Mouse (Mus musculus) intestine, embryonic 14.5 days (tissue): ENCODE results near the gene Ccdc28b. TPM values are rescaled to one million over a fixed set of nuclear protein-coding genes. Genes with fewer than 3 reads are reported as not detected.
A peak's percentile ranks its signal among the peaks of the same experiment; 100 is the strongest.

Experiments
- ATAC-seq: fragments of 200-750 bp; cut with Nextera tagmentation; replicated peaks from 2 replicates; pipeline ENCODE4 v1.8.0; 2017; ENCODE audit warnings: low read depth, moderate number of reproducible peaks, moderate TSS enrichment, moderate library complexity; ENCODE audit not compliant: low FRiP score, low TSS enrichment
- DNase-seq: peaks from one replicate; pipeline ENCODE4 v3.0.0-alpha.2; 2018; ENCODE audit warnings: low spot score
- H3K27ac ChIP-seq: fragments of 300-500 bp; sonication (generic); 2 replicates; pipeline ENCODE4 v1.5.1; 2014; ENCODE audit warnings: low read depth, mild to moderate bottlenecking, control low read depth
- H3K27me3 ChIP-seq: fragments of 300-500 bp; sonication (generic); replicated peaks from 2 replicates; pipeline ENCODE4 v1.6.1; 2014; ENCODE audit warnings: low read length, control low read depth; ENCODE audit not compliant: control insufficient read depth, insufficient read depth
- H3K36me3 ChIP-seq: fragments of 300-500 bp; sonication (generic); 2 replicates; pipeline ENCODE4 v1.6.1; 2014; ENCODE audit warnings: low read length, control low read depth; ENCODE audit not compliant: control insufficient read depth, insufficient read depth
- H3K4me1 ChIP-seq: fragments of 300-500 bp; sonication (generic); replicated peaks from 2 replicates; pipeline ENCODE4 v1.6.1; 2014; ENCODE audit warnings: low read length, control low read depth, mixed read lengths; ENCODE audit not compliant: control insufficient read depth, insufficient read depth
- H3K4me2 ChIP-seq: fragments of 300-500 bp; sonication (generic); 2 replicates; pipeline ENCODE4 v1.6.1; 2014; ENCODE audit warnings: low read length
- H3K4me3 ChIP-seq: fragments of 300-500 bp; sonication (generic); 2 replicates; pipeline ENCODE4 v1.5.1; 2014; ENCODE audit warnings: low read depth, low read length, control low read depth, mixed read lengths
- H3K9ac ChIP-seq: fragments of 300-500 bp; sonication (generic); 2 replicates; pipeline ENCODE4 v1.6.1; 2014; ENCODE audit warnings: mild to moderate bottlenecking, low read length
- H3K9me3 ChIP-seq: fragments of 300-500 bp; sonication (generic); 2 replicates; pipeline ENCODE4 v1.6.1; 2016; ENCODE audit warnings: low read length, control low read depth; ENCODE audit not compliant: control insufficient read depth
- WGBS: fragments of 180-500 bp; shearing (Covaris S2); extraction: QIAGEN DNeasy Blood & Tissue Kit; methylation state at CpG from one replicate; pipeline ENCODE4 v1.1.7; 2014; 5-methylcytosine and 5-hydroxymethylcytosine counted together
- polyA plus RNA-seq: library from polyadenylated mRNA; unstranded; fragments of >200 nt; fragmentation: Nextera tagmentation; extraction: Ambion mirVana; gene quantifications from 2 replicates; pipeline ENCODE4 v1.2.1, GENCODE M21; 2014

Gene Ccdc28b
- polyA plus RNA-seq, 1 experiment from 2014 or later = 43.1 TPM

DNA sequence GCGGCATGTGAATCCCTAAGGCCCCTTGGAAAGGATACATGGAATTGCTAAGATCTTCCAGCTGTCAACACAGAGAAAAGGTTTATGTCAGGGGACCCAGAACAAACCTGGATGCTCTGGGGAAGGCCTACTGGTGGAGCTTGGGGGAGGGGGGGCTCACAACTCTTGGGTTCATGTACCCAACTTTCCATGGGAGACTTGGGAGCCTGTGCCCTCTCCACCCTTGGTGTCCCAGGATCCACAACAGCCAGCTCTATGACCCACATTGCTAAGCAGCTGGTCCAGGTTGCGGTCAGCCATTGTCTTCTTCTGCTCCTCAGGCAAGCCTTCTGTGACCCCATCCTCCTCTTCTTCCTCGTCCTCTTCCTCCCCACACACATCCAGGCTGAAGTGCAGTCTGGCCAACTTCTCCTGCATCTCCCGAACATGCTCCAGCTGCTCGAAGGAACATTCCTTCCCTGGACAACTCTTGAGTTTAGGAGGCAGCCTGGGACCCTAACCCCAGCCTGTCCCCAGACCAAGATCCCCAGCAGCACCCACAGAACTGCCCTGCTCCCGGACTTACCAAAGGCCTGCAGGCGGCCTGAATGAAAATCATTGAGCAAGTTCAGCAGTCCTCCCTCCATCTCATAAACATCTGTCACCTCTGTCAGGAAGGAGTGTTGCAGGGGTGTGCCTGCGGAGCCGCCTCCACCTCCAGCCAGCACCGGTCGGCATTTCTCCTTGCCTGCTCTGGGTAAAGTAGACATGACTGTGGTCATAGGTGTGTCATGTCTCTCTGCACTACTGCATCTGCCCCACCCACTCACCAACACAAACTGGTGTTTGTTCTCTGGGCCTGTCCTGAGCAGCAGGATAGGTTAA is 3.1 kb downstream of the Ccdc28b start:
- no peaks in the 10 kb centered on the region for H3K9me3 ChIP-seq
- 85% methylated on average over 11 of the region's 11 CpGs for WGBS
- DNase-seq (no peak), ATAC-seq (no peak)
- H3K36me3 ChIP-seq = peaks cover 19% of the 10 kb centered on the region
- H3K9ac ChIP-seq = no peak overlapping the region
- no peak overlapping the region for H3K27ac ChIP-seq
- H3K27me3 ChIP-seq = no peaks in the 10 kb centered on the region
- peaks cover 28% of the 10 kb centered on the region for H3K4me1 ChIP-seq
- no peak overlapping the region for H3K4me2 ChIP-seq
- no peak overlapping the region for H3K4me3 ChIP-seq

DNA sequence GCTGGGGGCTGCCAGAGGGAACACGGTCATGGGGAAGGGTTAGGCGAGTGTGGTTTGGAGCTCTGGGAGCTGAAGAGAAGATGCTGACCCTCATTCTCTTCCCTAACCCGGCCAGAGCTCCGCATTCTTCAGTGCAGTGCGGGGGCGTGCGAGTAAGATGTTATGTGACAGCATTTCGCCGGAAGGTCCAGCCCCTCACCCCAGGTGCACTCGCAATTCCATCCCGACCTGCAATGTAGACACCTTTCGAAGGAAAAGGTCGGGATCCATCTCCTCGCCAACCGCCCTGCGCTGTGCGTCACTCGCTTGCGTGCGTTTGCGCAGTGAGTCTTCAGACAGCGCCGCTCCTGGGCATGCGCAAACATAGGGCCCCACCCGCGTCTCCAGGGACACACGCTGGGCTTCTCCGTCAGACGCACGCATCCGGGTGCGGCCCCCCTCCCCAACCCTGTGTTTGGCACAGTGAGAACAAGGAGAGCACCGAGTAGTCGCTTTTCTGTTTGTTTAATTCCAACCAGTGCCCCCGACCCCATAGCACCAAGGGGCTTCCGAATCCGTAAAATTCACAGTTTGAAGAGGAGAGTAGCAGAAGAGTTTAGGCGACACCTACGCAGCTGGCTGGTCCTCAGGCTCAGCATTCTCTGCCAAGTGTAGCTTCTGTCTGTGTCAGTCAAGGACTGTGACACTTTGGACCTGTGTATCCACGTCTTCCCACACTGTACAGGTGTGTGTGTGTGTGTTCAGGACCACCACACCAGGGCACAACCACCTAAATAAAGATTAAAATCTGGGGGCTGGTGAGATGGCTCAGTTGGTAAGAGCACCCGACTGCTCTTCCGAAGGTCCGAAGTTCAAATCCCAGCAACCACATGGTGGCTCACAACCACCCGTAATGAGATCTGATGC is 4.7 kb downstream of the Ccdc28b start, which contains the start of gene Iqcc:
Iqcc (minus strand) TSS at position 314 of the 906 bp plus-strand sequence.
- DNase-seq (peak; percentile 92), ATAC-seq (peak; percentile 88)
- peak within 1 kb of the TSS; percentile 87 for H3K4me2 ChIP-seq
- 5% methylated on average over 43 of the region's 44 CpGs for WGBS
- no peaks in the 10 kb centered on the region for H3K27me3 ChIP-seq
- H3K4me1 ChIP-seq = peaks cover 16% of the 10 kb centered on the region
- H3K4me3 ChIP-seq = peak within 1 kb of the TSS; percentile 77
- H3K9me3 ChIP-seq = no peaks in the 10 kb centered on the region
- peaks cover 19% of the 10 kb centered on the region for H3K36me3 ChIP-seq
- H3K27ac ChIP-seq = peak within 1 kb of the TSS; percentile 82
- H3K9ac ChIP-seq = peak within 1 kb of the TSS; percentile 83

DNA sequence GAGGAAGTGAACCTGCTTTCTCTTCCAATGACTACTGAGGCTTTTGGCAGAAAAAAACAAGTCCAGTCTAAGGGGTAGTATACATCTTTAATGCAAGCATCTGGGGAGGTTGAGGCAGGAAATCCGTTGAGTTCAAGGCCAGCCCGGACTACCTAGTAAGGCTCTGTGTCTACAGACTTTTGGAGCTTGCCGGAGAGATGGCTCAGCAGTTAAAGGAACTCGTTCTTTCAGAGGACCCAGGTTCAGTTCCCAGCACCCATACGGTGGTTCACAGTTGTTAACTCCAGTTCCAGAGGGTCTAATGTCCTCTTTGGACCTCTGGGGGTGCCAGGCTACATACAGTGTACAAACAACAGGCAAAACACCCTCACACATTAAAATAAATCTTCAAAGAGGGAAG is 5.7 kb downstream of the Ccdc28b start:
- Histone ChIP-seq H3K27ac (0 out of 2 replicates have a peak overlapping the region, but pooled peaks have one; percentile 71), H3K4me1 (peaks cover 13% of the 10 kb centered on the region), H3K9ac (peak overlapping the region; percentile 83), H3K9me3 (no peaks in the 10 kb centered on the region), H3K27me3 (no peaks in the 10 kb centered on the region), H3K4me3 (peak overlapping the region; percentile 77), H3K4me2 (peak overlapping the region; percentile 87), H3K36me3 (peaks cover 19% of the 10 kb centered on the region)
- ATAC-seq (no peak), DNase-seq (no peak)
- 94% methylated on average over 5 of the region's 5 CpGs for WGBS

DNA sequence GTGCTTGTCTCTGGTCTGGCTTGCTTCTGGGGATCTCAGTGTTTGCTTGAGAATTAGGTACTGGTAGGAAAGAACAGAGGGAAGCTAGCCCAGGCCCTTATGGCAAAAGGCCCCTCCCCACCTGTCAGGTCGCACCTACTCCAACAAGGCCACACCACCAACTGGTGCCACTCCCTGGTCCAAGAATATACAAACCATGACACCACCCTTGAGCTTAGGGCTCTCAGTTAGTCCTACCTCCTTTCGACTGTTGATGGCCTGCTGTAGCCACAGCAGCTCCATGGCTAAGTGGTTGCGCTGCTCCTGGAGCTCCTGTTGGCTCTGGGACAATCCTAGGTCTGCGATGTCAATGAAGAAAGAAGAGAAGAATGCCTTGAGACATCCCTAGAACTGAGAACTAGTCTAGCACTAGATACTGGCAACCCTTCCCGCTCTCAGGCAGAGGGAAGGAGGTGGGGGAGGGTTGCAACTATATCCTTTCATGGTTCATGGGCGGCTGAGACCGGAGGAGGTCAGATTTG is 6.6 kb downstream of the Ccdc28b start:
- no peak overlapping the region for H3K4me2 ChIP-seq
- H3K9me3 ChIP-seq = no peaks in the 10 kb centered on the region
- H3K4me1 ChIP-seq = peaks cover 6% of the 10 kb centered on the region
- 95% methylated on average over 7 of the region's 7 CpGs for WGBS
- peaks cover 19% of the 10 kb centered on the region for H3K36me3 ChIP-seq
- no peak overlapping the region for H3K9ac ChIP-seq
- no peaks in the 10 kb centered on the region for H3K27me3 ChIP-seq
- no peak overlapping the region for H3K27ac ChIP-seq
- DNase-seq = no peak
- no peak for ATAC-seq
- H3K4me3 ChIP-seq = no peak overlapping the region

DNA sequence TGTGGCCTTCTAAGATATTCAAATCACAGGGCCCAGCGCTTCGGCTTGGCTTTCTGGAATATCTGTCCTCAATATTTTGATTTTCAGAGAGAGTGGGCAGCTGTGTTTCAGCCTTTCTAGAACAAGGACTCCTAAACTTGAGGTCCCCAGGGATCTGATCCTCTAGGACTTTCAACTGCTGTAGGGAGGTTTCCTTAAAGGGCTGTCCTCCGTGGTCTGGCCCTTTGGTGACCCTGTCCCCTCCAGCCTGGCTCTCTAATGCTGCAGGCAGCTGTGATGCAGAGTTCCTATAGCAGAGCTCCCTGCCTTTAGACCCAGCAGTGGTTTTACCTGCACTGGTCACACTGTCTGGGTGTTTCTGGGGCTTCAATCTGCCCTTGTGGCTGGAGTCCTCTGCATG is 7.1 kb downstream of the Ccdc28b start:
- Histone ChIP-seq H3K27me3 (no peaks in the 10 kb centered on the region), H3K4me1 (peaks cover 6% of the 10 kb centered on the region), H3K4me2 (no peak overlapping the region), H3K36me3 (peaks cover 19% of the 10 kb centered on the region), H3K27ac (no peak overlapping the region), H3K9ac (no peak overlapping the region), H3K4me3 (no peak overlapping the region), H3K9me3 (no peaks in the 10 kb centered on the region)
- 96% methylated on average over 3 of the region's 3 CpGs for WGBS
- no peak for ATAC-seq
- DNase-seq = no peak

DNA sequence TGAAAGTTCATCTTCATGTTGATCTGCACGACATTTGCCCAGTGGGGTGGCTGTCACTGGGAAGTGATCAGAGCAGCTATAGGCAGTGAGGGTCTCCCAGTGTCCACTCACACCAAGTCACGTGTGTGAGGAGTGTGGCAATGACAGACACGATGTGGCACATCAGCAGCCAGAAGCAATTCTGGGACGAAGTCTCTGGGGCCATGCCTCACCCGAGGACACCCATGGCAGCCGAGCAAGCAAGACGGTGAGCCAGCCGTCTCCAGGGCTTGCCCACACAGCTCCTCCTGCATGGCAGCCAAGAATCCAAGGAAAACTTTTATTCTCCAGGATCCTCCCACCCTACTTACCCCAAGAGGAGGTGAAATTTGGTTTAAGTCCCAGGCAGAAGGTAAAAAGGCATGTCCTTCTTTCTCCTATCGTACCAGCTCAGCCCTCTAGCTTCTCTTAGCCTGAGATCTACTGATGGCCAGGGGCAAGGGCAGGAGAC is 7.9 kb downstream of the Ccdc28b start:
- Histone ChIP-seq H3K27me3 (no peaks in the 10 kb centered on the region), H3K9me3 (no peaks in the 10 kb centered on the region), H3K4me2 (no peak overlapping the region), H3K9ac (no peak overlapping the region), H3K4me1 (peaks cover 6% of the 10 kb centered on the region), H3K4me3 (no peak overlapping the region), H3K27ac (no peak overlapping the region), H3K36me3 (peaks cover 19% of the 10 kb centered on the region)
- ATAC-seq (no peak), DNase-seq (no peak)
- WGBS = 90% methylated on average over 9 of the region's 9 CpGs

DNA sequence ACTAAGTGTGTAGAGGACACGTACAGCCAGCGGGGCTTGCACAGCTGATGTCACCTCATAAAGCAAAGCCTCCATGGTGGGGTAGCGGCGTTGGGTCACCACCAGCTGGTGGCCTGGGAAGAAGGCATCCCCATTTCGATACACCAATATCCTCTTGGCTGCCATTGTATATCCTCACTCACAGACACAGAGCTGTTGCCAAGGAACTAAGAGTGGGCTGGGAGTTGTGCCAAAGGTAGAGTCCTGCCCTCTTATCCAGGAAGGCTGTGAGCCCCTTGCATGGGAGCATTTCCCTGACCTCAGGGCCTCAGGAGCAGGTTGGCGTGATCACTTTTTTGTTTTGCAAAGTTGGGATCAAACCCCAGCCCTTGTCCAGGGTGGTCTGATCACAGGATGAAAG is 9.7 kb downstream of the Ccdc28b start, which contains the start of gene Dcdc2b:
Dcdc2b (minus strand) TSS at position 165 of the 400 bp plus-strand sequence.
- Histone ChIP-seq H3K27ac (no peak within 1 kb of the TSS), H3K4me2 (no peak within 1 kb of the TSS), H3K36me3 (peaks cover 25% of the 10 kb centered on the region), H3K9ac (no peak within 1 kb of the TSS), H3K9me3 (no peaks in the 10 kb centered on the region), H3K4me3 (no peak within 1 kb of the TSS), H3K4me1 (peaks cover 6% of the 10 kb centered on the region), H3K27me3 (no peaks in the 10 kb centered on the region)
- no peak for ATAC-seq
- no peak for DNase-seq
- WGBS = 84% methylated on average over 6 of the region's 6 CpGs

DNA sequence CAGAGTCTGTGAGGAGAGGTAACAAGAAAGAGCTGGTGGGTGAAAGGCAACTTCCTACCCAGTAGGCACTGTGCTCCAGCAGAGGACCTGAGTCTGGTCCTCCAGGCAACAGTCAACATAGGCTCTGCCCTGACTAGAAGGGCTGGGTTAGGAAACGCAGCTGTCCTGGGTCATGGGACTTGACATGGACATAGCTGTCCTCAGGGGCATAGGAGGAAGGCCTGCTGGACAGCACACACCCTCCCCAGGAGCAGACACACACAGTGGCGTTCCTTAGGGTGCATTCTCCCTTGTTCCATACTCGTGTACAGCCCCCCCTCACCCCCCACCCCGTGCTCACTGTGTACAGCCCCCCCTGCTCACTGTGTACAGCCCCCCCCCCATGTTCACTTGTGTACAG is 13.3 kb downstream of the Ccdc28b start:
- H3K27me3 ChIP-seq = no peaks in the 10 kb centered on the region
- WGBS = 72% methylated on average over 4 of the region's 4 CpGs
- no peak for ATAC-seq
- no peaks in the 10 kb centered on the region for H3K9me3 ChIP-seq
- DNase-seq = no peak
- H3K4me3 ChIP-seq = no peak overlapping the region
- H3K4me1 ChIP-seq = no peaks in the 10 kb centered on the region
- H3K9ac ChIP-seq = no peak overlapping the region
- peaks cover 23% of the 10 kb centered on the region for H3K36me3 ChIP-seq
- H3K4me2 ChIP-seq = no peak overlapping the region
- H3K27ac ChIP-seq = no peak overlapping the region
